Mouse (Mus musculus) gastrocnemius, postnatal 25 days (tissue): ENCODE measurements at regions not wholly inside any gene's neighbourhood (a gene's known extent, or its start where the extent isn't known, plus 50 kb on each side); places are given as distances from the start of the nearest gene placed in this dataset.

Experiments used
- DNase-seq: peaks from one replicate; pipeline ENCODE4 v3.0.0; 2022

GRCm38 (mm10) chr12:98039677-98040076 lies 219.6 kb downstream of the Galc start:
- DNase-seq: no peak

DNA sequence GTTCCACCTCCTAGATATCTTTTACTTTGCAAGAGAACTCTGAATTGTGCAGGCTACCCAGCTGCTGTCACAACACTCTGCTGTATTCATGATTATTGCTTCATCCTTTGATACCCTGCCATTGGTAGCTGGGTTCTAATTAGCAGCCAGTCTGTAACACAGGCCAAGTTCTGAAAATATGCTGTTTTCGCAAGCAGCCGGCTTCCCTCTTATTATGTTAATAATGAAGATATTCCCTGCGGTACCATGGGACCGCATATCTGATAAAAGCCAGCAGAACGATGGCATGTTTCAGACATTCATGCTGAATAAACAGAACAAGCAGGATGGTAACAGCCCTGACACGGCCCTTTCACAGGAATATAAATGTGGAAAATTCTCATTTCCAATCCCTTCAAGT lies 235.6 kb downstream of the Galc start:
- no peak for DNase-seq

DNA sequence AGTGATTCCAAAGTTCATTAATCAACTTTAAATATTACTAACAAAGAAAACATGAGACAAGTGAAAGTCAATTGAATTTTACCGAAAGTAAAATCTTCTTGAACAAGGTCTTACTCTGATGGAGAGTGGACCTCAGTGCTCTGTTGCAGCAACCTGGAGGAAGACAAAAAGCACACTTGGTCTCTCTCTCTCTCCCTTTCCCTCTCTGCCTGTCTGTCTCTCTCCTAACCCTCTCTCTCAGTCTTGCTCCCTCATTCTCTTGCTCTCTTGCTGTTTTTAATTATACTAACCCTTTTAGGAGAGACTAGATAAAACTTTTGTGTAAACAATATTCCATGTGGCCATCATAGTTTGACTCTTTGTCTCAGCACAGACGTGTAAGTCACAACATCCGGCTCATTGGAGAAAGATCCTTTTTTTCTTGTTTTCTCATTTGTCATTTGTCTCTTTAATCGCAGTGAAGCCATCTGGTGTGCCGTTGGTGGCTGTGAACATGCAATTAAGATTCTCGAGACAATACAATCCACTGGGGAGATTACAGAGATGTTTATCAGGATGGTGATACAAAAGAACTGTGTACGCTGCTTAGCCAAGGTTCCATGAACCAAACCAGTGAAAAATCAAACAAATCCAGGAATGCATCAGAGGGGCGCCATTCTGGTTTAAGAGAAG lies 244.5 kb downstream of the Galc start:
- DNase-seq: no peak

GRCm38 (mm10) chr12:98009175-98009574 lies 250.1 kb downstream of the Galc start:
- DNase-seq: no peak

- DNase-seq: no peak
Observed at GRCm38 (mm10) chr12:98005671-98006469, 253.4 kb downstream of the Galc start.

- DNase-seq: no peak
Observed at GRCm38 (mm10) chr12:98002217-98002616, 257.0 kb downstream of the Galc start.

- no peak for DNase-seq
Observed at GRCm38 (mm10) chr12:97994884-97995283, 264.4 kb downstream of the Galc start.

DNA sequence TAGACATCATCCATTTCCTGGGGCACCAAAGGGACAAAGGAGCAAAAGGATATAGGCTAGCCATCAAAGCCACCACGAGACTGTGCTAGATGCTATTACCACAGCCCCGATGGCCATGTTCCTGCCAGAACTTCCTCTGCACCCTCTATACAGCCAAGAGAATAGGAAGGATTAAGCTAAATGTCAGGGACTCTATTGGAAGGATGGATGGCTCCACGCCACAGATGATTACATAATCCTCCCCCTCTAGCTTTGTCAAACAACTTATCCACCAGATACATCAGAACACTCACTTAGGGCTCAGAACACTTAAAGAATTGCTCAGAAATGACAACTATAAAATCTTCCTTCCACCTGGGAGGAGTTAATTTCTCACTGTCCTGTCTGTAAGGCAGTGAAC lies 265.3 kb downstream of the Galc start:
- no peak for DNase-seq

DNA sequence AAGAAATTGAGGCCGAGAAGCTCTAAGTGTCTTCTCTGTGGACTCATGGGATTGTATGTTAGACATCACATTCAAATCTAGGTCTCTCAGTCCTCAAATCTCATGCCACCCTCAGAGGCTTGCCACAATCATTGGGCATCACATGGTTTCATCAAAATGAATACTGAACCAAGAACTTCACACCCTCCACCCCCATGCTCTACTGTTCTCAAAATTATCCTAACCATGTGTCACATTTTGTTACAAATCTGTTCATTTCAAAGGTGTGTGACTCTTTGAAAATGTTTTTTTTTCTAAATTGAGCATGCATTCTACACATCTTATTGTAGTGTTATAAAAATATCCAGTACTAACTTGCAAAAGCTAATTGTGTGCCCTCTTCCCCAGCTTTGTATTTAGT lies 275.9 kb downstream of the Galc start:
- no peak for DNase-seq

DNA sequence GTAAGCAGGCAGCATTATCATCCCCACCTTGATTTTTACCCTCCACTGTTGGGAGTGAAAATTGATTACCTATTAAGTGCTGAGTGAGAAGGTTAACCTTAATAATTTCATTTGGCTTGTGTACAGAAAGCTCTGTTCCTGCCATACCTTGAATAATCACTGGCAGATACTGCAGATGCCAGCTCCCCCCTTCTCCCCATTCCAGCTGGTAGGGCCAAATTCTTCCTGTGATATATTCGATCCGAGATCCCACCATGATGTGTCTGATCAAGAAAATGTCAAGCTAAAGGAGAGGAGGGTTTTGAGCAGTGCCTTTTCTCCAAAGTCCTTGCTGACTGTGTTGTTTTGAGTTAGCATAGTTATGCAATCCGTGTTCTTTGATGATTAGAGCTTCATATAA lies 280.6 kb downstream of the Galc start:
- no peak for DNase-seq

DNA sequence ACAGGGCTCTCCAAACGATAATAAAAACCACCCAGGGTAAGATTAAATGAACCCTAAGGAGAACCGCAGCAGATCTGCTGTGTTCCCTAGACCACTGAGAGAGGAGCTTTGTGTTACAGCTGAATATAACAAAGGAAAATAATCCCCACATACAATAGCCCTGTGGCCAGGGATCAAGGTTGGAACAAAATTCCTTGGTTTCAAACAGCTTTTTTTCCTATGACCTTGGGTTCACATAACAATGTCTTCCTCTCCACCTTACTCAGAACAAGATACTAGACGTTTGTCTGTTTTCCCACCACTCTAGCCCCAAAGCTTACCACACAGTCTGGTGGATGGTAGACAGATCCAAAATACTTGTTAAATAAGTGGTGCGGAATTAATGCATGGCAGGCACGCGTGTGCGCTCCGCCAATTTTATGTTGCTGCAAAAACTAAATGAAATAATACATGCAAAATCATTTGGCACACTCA lies 281.0 kb downstream of the Galc start:
- no peak for DNase-seq

DNA sequence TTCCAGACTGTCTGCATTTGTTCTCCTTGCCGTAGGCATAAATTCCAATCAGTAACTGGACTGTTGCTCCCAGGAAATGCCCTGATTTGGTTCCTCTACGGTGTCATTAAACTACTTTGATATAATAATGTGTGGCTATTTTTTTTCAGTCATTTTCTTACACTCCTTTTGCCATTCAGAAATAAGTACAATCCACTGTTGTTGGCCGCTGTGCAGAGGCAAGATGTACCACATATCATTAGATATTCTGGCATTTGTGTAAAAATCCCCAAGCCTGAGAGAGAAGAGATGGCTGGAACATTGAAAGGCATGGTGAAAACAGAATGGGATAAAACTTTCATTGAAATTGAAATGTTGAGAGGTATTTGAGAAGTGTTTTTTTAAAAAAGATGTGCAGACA lies 281.6 kb downstream of the Galc start:
- no peak for DNase-seq

GRCm38 (mm10) chr12:97973909-97974510 lies 285.2 kb downstream of the Galc start:
- no peak for DNase-seq

GRCm38 (mm10) chr12:97957201-97957600 lies 302.1 kb downstream of the Galc start:
- DNase-seq: no peak

DNA sequence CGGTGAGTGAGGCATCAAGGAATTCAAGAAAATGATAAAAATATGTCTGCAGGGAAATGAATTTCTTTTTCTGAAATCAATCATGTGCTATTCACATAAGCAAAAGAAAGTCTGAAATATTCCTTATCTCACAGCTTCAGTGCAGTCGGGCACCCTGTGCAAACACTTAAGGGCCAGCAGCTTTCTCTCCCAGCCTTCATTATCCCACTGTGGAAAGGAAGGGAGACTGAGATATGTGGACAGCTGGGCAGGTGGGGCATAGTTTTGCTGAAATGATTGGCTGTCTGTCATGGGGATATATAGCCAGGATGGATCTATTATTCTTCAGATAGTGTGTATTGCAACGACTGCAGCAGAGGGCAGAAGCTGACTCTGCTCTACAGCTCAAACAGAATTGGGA lies 305.9 kb downstream of the Galc start:
- DNase-seq: no peak

DNA sequence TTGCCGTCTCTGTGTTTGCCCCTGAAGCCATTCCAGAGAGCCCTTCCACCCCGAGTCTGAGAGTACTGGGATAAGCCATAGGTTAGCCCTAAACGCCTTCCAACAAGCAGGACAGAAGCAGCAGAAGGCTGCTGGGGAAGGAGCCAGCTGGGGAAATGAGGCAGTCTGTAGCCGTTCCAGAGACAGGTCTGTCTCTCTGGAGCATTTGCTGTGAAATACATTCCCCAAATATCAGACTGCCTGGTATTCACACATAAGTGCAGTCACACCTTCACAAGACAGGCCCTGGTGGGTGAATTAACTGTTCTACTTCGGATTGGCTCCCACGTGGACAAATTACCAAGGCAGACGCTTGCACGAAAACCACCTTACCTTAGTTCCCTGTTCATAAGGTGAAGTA lies 307.1 kb downstream of the Galc start:
- DNase-seq: no peak

GRCm38 (mm10) chr12:97950072-97950471 lies 309.2 kb downstream of the Galc start:
- DNase-seq: no peak

- no peak for DNase-seq
Observed at GRCm38 (mm10) chr12:97947421-97947820, 311.8 kb downstream of the Galc start.

GRCm38 (mm10) chr12:97938361-97938760 lies 320.9 kb downstream of the Galc start:
- DNase-seq: no peak

- DNase-seq: no peak
Observed at GRCm38 (mm10) chr12:97929877-97930276, 329.4 kb downstream of the Galc start.

GRCm38 (mm10) chr12:97927036-97927435 lies 332.2 kb downstream of the Galc start:
- DNase-seq: no peak

- no peak for DNase-seq
Observed at GRCm38 (mm10) chr12:97921349-97922264, 337.7 kb downstream of the Galc start.
